Mouse (Mus musculus) right cerebral cortex, postnatal 14 days (tissue): ENCODE data around the gene Cdkl2.
A peak's percentile ranks its signal among the peaks of the same experiment; 100 is the strongest.

Experiments used
- DNase-seq: peaks from one replicate; pipeline ENCODE4 v3.0.0; 2022

Gene Cdkl2

DNA sequence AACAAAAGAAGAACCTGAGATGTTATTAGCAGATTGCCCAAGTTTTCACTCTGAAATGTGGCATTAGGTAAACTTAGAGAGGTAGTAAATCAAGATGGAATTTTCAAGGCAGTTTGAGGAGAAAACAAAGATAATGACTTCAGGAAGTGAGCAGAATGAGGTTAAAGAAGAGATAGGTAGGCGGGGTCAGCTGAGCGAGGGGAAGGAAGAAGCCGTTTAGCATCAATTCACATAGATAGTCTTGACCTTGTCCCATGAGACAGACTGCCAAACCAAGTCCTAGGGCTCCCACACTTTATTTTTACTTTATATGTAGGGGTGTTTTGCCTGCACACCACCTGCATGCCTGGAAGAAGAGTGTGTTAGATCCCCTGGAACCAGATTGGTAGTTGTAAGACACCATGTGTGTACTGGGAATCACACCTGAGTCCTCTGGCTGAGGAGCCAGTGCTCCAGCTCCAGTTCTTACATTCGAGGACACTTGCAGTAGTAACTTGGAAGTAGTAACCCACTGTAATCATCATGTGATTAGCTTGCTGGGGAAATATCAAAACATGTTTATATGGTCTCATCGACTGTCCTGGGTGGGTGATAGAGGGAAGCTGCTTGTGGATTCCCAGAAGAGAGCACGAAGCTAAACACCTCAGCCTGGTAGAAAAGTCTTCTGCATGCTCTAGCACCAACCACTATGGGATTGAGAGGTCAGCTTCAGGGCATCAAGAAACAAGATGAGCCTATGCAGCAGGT is 52.3 kb downstream of the Cdkl2 start:
- DNase-seq: no peak

GRCm38 (mm10) chr5:91989261-91989660 is 54.4 kb downstream of the Cdkl2 start:
- no peak for DNase-seq

DNA sequence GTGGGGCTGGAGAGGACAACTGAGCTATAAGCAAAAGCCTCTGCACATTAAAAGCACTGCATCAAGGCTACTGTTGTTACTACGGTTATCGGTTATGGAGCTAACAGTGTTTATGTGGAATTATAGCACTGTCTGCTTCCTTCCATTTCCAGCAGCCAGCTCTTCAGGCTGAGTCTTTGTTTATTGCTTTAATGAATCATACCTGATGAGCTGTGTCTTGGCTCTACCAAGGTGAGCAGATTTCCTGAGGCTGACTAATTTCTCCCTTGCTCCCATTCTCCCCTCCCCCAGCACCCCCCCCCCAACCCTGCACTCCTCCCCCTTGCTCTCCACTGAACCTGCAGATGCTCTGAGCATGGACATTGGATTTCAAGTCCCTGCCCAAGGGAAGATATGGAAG is 55.9 kb downstream of the Cdkl2 start:
- DNase-seq: no peak

- DNase-seq: no peak
These were observed 56.4 kb downstream of the Cdkl2 start, which contains the start of gene Odaph for GRCm38 (mm10) chr5:91987236-91987635. Gene Odaph, plus strand, starts transcription at chr5:91987475.

GRCm38 (mm10) chr5:91985721-91986120 is 58.0 kb downstream of the Cdkl2 start:
- no peak for DNase-seq

DNA sequence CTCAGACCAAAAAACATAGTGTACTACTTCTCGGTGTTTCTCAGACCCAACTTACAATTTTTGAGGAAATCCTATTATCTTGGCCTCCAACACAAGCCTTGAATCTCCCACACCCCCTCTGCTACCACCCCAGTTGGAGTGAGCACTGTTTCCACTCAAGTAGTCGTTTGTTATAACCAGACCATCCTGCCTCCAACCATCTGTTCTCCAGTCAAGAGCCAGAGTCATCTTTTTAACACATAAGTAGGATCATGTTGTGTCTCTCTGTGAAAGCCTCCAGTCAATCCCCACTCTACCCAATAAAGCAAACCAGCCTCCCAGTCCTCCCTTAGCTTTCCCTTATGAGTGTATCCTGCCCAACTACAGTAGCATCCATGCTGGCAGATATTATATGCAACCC is 60.2 kb downstream of the Cdkl2 start:
- DNase-seq: no peak

DNA sequence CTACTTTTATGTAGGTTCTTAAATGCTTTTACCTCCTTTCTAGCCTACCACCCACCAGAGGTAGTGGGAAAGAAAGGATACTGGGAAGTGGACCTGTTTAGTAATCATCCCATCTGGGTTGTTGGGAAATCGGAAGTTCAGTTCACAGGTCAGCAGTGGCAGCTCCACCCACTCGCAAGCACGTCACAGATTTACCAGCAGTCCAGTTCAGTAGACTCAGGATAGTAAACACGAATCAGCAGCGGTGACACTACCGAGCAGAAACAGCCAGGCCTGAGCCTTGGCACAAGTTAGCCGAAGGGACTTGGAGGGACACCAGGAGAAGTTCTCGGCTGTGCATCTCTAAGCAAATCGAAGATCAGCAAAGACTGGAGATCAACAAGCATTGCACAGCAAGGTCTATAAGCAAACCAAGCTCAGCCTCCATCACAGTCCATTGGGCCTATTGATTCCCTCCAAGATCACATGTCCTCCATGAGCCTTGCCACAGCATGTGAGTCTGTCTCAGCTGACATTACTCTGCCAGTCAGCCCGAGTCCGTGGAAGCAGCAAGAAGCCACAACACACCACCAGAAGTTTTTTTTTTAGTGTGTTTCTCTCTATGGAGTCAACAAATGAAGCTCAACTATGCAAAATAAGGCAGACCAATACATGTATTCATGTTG is 62.4 kb downstream of the Cdkl2 start:
- no peak for DNase-seq

GRCm38 (mm10) chr5:91977397-91977770 is 66.3 kb downstream of the Cdkl2 start:
- DNase-seq: no peak

DNA sequence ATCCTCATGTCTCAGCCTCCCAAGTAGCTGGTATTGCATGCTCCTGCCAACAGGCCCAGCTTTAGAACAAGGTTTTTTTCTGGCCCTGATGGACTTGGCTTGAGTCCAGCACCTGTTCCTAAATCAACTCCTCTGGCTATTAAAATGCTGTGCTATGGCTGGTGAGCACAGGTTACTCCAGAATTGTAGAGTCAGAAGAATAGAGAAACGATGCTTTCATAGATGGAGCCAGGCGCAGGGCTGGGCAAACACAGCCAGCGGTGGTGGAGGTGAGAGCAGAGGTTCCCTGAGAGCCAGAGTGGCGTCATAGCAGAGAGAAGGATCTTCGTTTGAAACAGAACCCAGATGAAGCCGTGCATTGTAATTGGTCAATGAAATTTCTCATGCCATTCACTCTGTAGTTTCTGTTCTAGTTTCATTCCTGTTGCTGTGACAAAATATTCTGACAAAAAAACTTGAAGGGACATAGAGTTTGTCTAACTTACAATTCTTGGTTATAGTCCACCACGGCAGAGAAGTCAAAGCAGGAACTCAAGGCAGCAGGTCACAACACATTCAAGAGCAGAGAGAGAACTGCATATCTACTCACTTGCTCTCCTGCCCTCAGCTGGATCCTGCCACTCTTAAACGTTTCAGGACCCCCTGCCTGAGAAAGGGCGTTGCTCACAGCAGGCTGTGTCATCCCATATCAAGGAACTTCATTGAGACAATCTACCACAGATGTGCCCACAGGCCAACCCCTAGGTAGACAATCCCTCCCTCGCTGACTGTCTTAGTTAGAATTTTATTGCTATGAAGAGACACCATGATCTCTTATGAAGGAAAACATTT is 66.9 kb downstream of the Cdkl2 start:
- DNase-seq: no peak

DNA sequence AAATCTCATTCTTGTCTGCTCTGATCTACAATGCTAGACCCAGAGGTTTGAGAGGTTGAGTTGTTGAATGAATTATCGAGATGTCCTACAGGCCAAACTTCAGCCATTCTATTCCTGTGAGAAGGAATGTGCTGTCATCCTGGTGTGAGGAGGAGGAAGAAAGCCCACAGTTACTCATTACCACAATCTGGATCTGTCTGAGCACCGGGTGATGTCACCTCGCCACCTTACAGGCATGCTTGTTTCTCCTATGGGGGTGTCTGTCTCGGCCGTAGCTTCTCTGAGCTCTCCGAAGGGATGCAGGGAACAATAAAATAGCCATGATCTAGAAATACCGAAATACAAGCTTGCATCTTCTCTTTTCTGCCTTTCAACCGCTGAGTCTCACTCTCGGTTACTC is 67.9 kb downstream of the Cdkl2 start:
- DNase-seq: no peak

- DNase-seq: no peak
These were observed 69.7 kb downstream of the Cdkl2 start for GRCm38 (mm10) chr5:91974002-91974401.

GRCm38 (mm10) chr5:91972046-91972445 is 71.6 kb downstream of the Cdkl2 start:
- no peak for DNase-seq

- DNase-seq: peak; percentile 91
These were observed 80.8 kb downstream of the Cdkl2 start, which contains the start of gene Rchy1 for GRCm38 (mm10) chr5:91962639-91963440. Gene Rchy1, minus strand, starts transcription at chr5:91963068.

- DNase-seq: no peak
These were observed 81.4 kb downstream of the Cdkl2 start for GRCm38 (mm10) chr5:91962259-91962638.

- no peak for DNase-seq
These were observed 82.3 kb downstream of the Cdkl2 start for GRCm38 (mm10) chr5:91961370-91961769.

GRCm38 (mm10) chr5:91960606-91961254 is 83.0 kb downstream of the Cdkl2 start:
- DNase-seq: no peak

- no peak for DNase-seq
These were observed 83.7 kb downstream of the Cdkl2 start for GRCm38 (mm10) chr5:91959986-91960385.

DNA sequence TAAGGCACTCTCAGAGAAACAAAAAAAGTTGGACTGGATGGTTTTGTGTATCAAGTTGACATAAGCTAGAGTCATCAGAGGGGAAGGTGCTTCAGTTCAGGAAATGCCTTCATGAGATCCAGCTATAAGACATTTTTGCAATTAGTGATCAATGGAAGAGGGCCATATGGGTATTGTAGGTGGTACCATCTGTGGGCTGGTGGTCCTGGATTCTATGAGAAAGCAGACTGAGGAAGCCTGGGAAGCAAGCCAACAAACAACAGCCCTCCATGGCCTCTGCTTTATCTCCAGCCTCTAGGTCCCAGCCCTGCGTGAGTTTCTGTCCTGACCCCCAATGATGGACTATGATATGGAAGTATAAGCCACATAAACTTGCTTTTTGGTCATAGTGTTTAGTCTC is 84.6 kb downstream of the Cdkl2 start:
- DNase-seq: no peak

- no peak for DNase-seq
These were observed 86.5 kb downstream of the Cdkl2 start for GRCm38 (mm10) chr5:91956991-91957760.
